Mouse (Mus musculus) R1 (cell line): Measurements from ENCODE around the gene Palm3.

Experiments used
- DNase-seq: peaks from one replicate; pipeline ENCODE4 v3.0.0-alpha.2; 2018; ENCODE audit warnings: low read depth, low spot score

The Palm3 gene

GRCm38 (mm10) chr8:84065457-84066072, 44.3 kb downstream of the Palm3 start:
- DNase-seq = no peak

- DNase-seq = peak; percentile 100
These were observed 45.1 kb downstream of the Palm3 start, which contains the start of gene Rfx1 for GRCm38 (mm10) chr8:84066291-84066930. TSS of gene Rfx1 (plus strand) at chr8:84066834.

- peak; percentile 90 for DNase-seq
These were observed 45.8 kb downstream of the Palm3 start for GRCm38 (mm10) chr8:84067047-84067573.

- DNase-seq = no peak
These were observed 46.6 kb downstream of the Palm3 start for GRCm38 (mm10) chr8:84067911-84068310.

GRCm38 (mm10) chr8:84068316-84069035, 47.2 kb downstream of the Palm3 start:
- DNase-seq = no peak

- DNase-seq = no peak
These were observed 47.9 kb downstream of the Palm3 start for GRCm38 (mm10) chr8:84069169-84069568.

GRCm38 (mm10) chr8:84069750-84070149, 48.5 kb downstream of the Palm3 start:
- DNase-seq = no peak

- DNase-seq = no peak
These were observed 49.0 kb downstream of the Palm3 start for GRCm38 (mm10) chr8:84070241-84070640.

GRCm38 (mm10) chr8:84070667-84071066, 49.4 kb downstream of the Palm3 start:
- DNase-seq = no peak

- no peak for DNase-seq
These were observed 50.6 kb downstream of the Palm3 start for GRCm38 (mm10) chr8:84071921-84072320.

- DNase-seq = no peak
These were observed 51.0 kb downstream of the Palm3 start for GRCm38 (mm10) chr8:84072321-84072720.

GRCm38 (mm10) chr8:84073230-84073976, 52.1 kb downstream of the Palm3 start:
- DNase-seq = no peak

- DNase-seq = no peak
These were observed 55.1 kb downstream of the Palm3 start for GRCm38 (mm10) chr8:84076412-84076811.

GRCm38 (mm10) chr8:84076849-84077248, 55.6 kb downstream of the Palm3 start:
- DNase-seq = no peak

- no peak for DNase-seq
These were observed 57.9 kb downstream of the Palm3 start for GRCm38 (mm10) chr8:84079206-84079605.
